Mouse (Mus musculus) brain, adult 2 months (tissue): ENCODE results near the gene Pdia4.
"Not testable (repeated sequence)": the region's sequence is repeated elsewhere in the genome, so short reads cannot be mapped to it uniquely, and the experiment has no call there.

Source experiments
- DNase-seq: peaks from one replicate; pipeline ENCODE4 v3.0.0; 2011; ENCODE audit warnings: low read depth, low spot score

Pdia4 gene

GRCm38 (mm10) chr6:47811324-47811723, 1.9 kb downstream of the Pdia4 start:
- DNase-seq, result no peak

GRCm38 (mm10) chr6:47810181-47810580, 3.0 kb downstream of the Pdia4 start:
- no peak for DNase-seq

GRCm38 (mm10) chr6:47809053-47809452, 4.2 kb downstream of the Pdia4 start:
- DNase-seq, result no peak

GRCm38 (mm10) chr6:47808545-47808944, 4.7 kb downstream of the Pdia4 start:
- peak; percentile 54 for DNase-seq

- DNase-seq, result peak; percentile 46
These were observed 5.8 kb downstream of the Pdia4 start for GRCm38 (mm10) chr6:47807419-47807818.

GRCm38 (mm10) chr6:47805520-47805919, 7.7 kb downstream of the Pdia4 start:
- DNase-seq, result peak; percentile 28

- DNase-seq, result peak; percentile 74
These were observed 14.2 kb downstream of the Pdia4 start for GRCm38 (mm10) chr6:47799079-47799478.

- peak; percentile 89 for DNase-seq
These were observed 19.0 kb downstream of the Pdia4 start for GRCm38 (mm10) chr6:47794106-47794830.

GRCm38 (mm10) chr6:47793284-47793683, 19.9 kb downstream of the Pdia4 start:
- no peak for DNase-seq

- no peak for DNase-seq
These were observed 20.7 kb downstream of the Pdia4 start for GRCm38 (mm10) chr6:47792533-47792932.

GRCm38 (mm10) chr6:47790745-47791144, 22.5 kb downstream of the Pdia4 start:
- DNase-seq, result no peak

GRCm38 (mm10) chr6:47788821-47789220, 24.4 kb downstream of the Pdia4 start:
- DNase-seq, result peak; percentile 34

- peak; percentile 97 for DNase-seq
These were observed 25.1 kb downstream of the Pdia4 start for GRCm38 (mm10) chr6:47787941-47788736.

- no peak for DNase-seq
These were observed 28.4 kb downstream of the Pdia4 start for GRCm38 (mm10) chr6:47784707-47785412.

GRCm38 (mm10) chr6:47781091-47781968, 31.9 kb downstream of the Pdia4 start:
- peak; percentile 89 for DNase-seq

- peak; percentile 69 for DNase-seq
These were observed 32.6 kb downstream of the Pdia4 start for GRCm38 (mm10) chr6:47780576-47781013.

GRCm38 (mm10) chr6:47771760-47772159, 41.5 kb downstream of the Pdia4 start:
- DNase-seq, result not testable (repeated sequence)

GRCm38 (mm10) chr6:47771113-47771512, 42.1 kb downstream of the Pdia4 start:
- DNase-seq, result not testable (repeated sequence)

- DNase-seq, result not testable (repeated sequence)
These were observed 43.4 kb downstream of the Pdia4 start for GRCm38 (mm10) chr6:47769861-47770260.

- DNase-seq, result not testable (repeated sequence)
These were observed 44.7 kb downstream of the Pdia4 start for GRCm38 (mm10) chr6:47768520-47768919.

GRCm38 (mm10) chr6:47767355-47767754, 45.9 kb downstream of the Pdia4 start:
- DNase-seq, result not testable (repeated sequence)
